Mouse (Mus musculus) adrenal gland, postnatal 36 days (tissue): ENCODE measurements around the gene Oasl1. TPM values are rescaled to one million over a fixed set of nuclear protein-coding genes. Genes with fewer than 3 reads are reported as not detected.
A peak's percentile ranks its signal among the peaks of the same experiment; 100 is the strongest.
"Not testable (repeated sequence)": the region's sequence is repeated elsewhere in the genome, so short reads cannot be mapped to it uniquely, and the experiment has no call there.

ENCODE experiments used
- DNase-seq, 2 experiments: peaks; one replicate each; pipeline ENCODE4 v3.0.0; 2021; ENCODE audit warnings: mixed read lengths in 1 of 2
- long read RNA-seq, 2 experiments: library from polyadenylated mRNA; stranded (forward); transcript quantifications; one replicate each; pipeline ENCODE4 v2.0.0; 2021; ENCODE audit warnings: borderline sequencing depth in 2 of 2
- total RNA-seq, 2 experiments: library from RNA; stranded (reverse); gene quantifications; 2 replicates each; pipeline ENCODE4 v1.2.3; 2021

Oasl1 gene
- 1 to 10 TPM; 1.8 to 2.4 TPM for total RNA-seq
- long read RNA-seq, experiment 1, partial matches to known transcripts, result 1 of 5 reads
- long read RNA-seq, experiment 1, other reads (novel, unspliced or antisense), result 1 of 5 reads
- long read RNA-seq, experiment 2, partial matches to known transcripts, result 0 of 3 reads
- long read RNA-seq, experiment 2, other reads (novel, unspliced or antisense), result 0 of 3 reads

DNA sequence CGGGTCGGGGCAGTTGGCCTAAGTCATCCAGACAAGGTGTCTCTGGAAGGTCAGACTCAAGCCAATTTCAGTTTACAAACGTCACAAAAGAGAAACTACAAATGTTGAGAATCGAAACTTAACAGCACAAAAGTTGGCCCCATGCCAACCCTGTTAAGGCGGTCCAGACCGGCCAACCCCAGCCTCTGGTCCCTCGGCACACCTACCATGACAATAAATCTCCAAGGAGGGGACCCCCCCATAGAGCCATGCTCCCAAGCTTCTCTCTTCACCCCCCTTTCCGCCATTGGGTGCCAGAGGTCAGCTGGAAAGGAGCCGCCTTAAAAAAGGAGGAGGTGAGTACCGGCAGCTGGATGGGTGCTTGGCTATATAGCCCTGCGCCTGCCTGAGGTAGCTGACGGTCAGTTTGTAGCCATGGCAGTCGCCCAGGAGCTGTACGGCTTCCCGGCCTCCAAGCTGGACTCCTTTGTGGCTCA is at the start of gene Oasl1:
Gene Oasl1 (plus strand): TSS at position 243 of the 476 bp plus-strand sequence.
- DNase-seq, result peak; percentile 39 to 53

DNA sequence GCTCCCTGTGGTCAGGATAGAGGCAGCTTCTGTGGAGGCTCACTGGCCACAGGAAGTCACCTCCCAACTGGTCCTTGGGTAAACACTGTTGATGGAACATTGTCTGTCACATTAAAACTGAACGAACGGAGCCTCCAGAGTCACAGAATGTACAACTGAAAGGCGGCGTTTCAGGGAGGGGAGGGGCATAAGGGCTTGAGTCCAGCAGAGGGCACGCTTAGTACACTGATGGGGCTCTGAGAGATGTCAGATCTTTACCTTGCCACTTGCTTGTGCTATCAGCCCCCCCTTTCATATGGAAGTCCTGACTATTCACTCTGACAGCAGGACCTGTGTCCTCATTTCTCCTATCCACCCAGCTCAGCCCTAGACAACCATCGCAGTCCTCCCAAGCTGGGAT is 47.2 kb upstream of the Oasl1 start:
- peak; percentile 40 to 43 for DNase-seq

DNA sequence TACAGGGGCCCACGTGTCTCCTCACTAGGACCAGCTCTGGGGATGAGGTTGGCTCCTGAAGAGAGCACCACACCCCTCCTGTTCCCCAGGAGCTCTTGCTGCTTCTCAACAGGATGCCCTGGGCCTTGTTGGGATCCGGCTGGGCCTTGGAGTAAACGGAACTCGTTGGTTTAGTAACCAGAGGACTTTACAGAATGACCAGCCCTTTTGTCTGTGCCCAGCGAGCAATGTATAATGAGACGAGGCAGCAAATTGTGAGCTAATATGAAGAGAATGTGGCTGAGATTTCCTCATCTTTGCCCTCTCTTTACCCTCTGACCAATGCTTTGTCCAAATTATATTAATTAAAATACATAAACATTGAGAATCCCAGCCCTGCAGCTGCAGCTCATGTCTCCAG is 46.7 kb upstream of the Oasl1 start:
- DNase-seq, result no peak

DNA sequence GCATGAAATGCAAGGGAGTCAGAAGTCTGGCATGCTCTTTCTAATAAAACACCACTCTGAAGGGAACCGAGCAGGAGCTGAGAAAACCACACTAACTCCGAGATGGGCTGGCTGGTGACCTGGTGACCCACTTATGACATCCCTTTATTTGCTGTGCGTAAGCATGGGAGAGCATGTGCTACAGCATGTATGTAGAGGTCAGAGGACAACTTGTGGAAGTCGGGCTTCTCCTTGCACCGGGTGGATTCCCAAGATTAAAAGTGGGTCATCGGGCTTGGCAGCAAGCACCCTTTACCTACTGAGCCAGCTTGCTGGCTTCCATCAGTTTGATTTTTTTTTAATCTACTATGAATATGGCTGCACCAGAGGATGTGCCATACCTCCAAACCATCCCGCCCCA is 45.6 kb upstream of the Oasl1 start:
- DNase-seq, result no peak

DNA sequence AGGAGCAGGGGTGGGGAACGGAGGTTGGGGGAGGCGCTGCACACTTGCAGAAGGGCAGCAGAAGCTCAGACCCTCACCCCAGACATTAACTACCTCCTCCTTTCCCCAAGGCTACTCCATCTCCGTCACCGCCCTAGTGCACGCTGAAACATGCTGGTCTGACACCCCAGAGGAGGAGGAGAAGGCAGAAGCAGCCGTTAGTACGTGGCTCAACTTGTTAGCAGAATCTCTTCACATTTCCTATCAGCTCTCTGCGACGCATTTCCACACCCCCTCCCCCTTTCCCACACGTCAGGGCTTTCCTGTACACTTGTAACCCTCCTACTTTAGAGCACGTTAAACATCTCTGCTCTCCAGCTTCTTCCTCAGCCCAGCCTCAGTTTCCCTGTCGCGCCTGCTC is 43.6 kb upstream of the Oasl1 start:
- no peak for DNase-seq

- DNase-seq, result not testable (repeated sequence)
Measured at GRCm38 (mm10) chr5:114882319-114882718, 40.7 kb upstream of the Oasl1 start.

DNA sequence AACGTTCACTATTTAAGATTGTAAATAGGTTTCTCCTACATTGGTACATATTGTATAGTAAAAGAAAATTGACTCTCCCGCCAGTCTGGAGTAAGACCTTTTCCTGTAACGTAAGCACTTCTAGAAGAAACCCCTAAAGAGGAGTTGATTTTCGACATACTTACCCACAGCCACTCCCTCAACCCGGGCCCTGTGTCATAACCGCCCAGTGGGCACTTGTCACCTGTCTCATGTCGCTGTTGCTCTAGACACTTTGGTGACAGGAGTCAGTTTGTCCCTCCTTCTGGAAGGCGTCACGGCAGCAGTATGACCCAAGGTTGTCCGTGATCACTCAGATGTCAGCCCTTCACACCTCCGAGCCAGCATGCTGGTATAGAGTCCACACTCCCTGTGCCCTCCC is 40.0 kb upstream of the Oasl1 start:
- DNase-seq, result no peak

- no peak for DNase-seq
Measured at GRCm38 (mm10) chr5:114886801-114887200, 36.2 kb upstream of the Oasl1 start.

DNA sequence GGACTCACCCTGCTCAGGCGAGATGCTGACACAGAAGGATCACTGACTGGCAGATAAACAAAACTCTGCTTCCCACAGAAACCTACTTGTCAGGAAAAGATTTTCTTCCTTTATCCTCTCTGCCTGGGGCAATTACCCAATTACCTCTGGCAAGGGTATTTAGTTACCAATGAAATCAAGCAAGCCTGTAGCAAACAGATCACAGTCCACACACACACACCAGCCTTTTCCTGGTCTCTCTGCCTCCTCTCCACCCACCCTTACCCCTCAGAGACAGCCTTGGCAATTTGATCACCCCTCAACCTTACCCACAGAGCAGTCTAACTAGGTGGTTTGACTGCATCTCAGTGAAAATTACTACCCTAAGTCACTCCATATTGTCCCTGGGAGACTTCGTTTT is 34.0 kb upstream of the Oasl1 start:
- no peak for DNase-seq

DNA sequence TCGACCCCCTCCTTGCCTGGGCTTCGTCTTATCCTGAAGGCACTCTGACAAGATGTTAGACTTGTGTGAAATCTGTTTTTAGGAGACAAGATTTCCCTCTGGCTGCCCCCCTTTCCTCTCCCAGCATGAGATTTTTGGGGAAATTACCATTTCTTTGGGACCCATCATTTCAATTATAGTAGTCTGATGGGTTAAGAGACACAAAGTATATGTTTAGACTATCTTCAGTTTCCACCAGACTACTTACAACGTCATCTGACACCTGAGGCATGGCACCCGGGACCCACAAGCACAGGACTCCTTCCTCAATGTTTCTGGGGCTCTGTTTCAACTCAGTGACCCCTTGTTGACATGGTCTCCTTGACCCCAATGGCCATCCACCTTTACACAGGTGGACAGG is 27.5 kb upstream of the Oasl1 start:
- DNase-seq, result no peak

GRCm38 (mm10) chr5:114896688-114897373 is 26.2 kb upstream of the Oasl1 start, which contains the start of gene Oasl2:
Gene Oasl2 (plus strand): TSS chr5:114896936.
- peak in 1 of 2 experiments; percentile 26 for DNase-seq

- DNase-seq, result peak; percentile 36 to 37
Measured at GRCm38 (mm10) chr5:114897374-114897793, 25.7 kb upstream of the Oasl1 start.

GRCm38 (mm10) chr5:114898857-114899256 is 24.2 kb upstream of the Oasl1 start:
- DNase-seq, result no peak

DNA sequence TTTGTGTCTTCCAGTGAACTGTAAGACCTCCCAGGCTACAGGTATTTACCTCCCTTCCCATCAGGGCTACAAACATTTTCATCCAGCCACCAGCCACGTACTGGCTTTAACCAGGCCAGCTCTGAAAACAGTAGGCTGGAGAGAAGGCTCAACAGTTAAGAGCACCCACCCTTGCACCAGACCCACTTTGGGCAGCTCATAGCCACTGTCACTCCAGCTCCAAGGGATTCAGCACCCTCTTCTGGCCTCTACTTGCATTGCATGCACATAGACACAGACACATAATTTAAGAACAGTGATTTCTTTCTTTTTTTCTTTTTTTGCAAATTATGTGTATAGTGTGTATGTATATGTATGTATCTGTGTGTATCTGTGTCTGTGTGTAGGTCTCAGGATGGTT is 20.6 kb upstream of the Oasl1 start:
- peak; percentile 45 to 59 for DNase-seq

- DNase-seq, result no peak
Measured at GRCm38 (mm10) chr5:114908598-114909305, 14.3 kb upstream of the Oasl1 start.

GRCm38 (mm10) chr5:114913686-114914085 is 9.4 kb upstream of the Oasl1 start:
- DNase-seq, result no peak

GRCm38 (mm10) chr5:114914855-114915254 is 8.2 kb upstream of the Oasl1 start:
- DNase-seq, result no peak

DNA sequence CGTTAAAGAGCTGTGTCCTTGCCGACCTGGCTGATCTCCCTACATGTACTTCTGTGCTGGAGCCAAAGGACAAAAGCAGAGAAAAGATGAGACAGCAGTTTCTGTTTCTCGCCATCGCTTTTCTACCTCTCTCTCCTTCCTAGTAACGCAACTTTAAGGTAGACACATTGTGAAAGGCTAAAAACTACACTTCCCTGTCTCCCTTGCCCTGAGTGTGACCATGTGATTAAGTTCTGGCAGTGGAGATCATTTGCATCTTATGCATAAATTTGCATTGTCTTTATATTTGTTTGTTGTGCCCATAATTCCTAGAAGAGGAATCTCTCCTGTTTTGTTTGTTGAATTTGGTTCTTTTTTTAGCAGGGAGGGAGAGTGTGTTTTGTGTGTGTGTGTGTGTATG is 7.2 kb upstream of the Oasl1 start:
- DNase-seq, result no peak

- DNase-seq, result no peak
Measured at GRCm38 (mm10) chr5:114916777-114917176, 6.3 kb upstream of the Oasl1 start.

DNA sequence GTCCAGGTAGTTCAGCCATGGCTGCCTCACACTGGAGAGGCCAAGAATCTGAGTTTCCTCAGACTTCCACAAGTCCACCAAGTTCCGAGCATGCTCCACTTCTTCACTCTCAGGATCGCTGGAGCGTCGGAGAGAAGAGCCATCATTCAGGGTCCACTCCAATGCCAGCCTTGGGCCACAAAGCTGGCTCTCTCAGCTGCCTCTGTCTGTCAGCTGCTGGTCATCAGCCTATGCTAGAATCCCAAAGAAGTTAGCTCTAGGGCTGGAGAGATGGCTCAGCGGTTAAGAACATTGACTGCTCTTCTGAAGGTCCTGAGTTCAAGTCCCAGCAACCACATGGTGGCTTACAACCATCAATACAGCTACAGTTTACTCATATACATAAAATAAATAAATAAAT is 5.7 kb upstream of the Oasl1 start:
- not testable (repeated sequence) for DNase-seq

GRCm38 (mm10) chr5:114921551-114922365 is 1.3 kb upstream of the Oasl1 start:
- DNase-seq, result no peak

DNA sequence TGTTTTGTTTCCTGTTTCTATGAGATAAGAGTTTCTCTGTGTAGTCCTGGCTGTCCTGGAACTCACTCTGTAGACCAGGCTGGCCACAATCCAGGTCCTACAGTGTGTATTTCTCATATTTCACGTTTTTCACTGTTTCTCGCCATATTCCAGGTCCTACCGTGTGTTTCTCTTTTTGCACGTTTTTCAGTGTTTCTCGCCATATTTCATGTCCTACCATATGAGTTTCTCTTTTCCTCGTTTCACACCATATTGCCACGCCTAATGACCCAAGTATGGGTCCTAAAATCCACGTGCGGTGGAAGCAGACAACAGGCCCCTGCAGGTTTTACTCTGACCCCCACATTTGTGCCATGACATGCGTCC is 691 bp upstream of the Oasl1 start:
- DNase-seq, result no peak
